Mouse (Mus musculus) CD4-positive, CD25-positive, alpha-beta regulatory T cell, adult 4 months (primary cell): ENCODE results near the gene Adora3. TPM values are rescaled to one million over a fixed set of nuclear protein-coding genes. Genes with fewer than 3 reads are reported as not detected.

ENCODE experiments used
- ATAC-seq: one replicate; pipeline ENCODE4 v1.8.0; 2017
- polyA plus RNA-seq, 2 experiments: library from polyadenylated mRNA; unstranded; fragments of 100-300 nt; shearing (Covaris generic); gene quantifications; one replicate each; pipeline ENCODE4 v1.2.1; 2017

Gene Adora3
- polyA plus RNA-seq = not detected

DNA sequence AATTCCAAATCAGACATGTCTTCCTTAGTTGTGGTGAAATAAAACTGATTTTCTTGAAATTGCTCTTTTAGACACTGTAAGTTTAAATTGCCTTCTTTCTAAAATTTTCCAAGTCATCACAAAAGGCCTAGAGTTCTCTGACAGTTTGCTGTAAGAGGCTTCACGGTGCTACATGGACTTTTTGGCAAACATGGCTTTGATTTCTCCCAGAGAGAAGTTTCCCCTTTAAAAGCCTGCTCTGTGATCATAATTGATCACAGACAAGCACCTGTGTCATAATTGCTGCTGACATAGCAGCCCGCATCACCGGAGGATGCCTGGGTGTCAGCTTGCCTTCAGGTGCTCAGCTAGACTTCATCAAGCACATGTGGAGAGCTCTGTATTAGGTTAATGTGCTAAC lies at the start of gene Adora3, which contains the start of gene Tmigd3:
Adora3 (plus strand) TSS at position 301 of the 400 bp plus-strand sequence.
Tmigd3 (plus strand) TSS at position 346 of the 400 bp plus-strand sequence.
- ATAC-seq = no peak

DNA sequence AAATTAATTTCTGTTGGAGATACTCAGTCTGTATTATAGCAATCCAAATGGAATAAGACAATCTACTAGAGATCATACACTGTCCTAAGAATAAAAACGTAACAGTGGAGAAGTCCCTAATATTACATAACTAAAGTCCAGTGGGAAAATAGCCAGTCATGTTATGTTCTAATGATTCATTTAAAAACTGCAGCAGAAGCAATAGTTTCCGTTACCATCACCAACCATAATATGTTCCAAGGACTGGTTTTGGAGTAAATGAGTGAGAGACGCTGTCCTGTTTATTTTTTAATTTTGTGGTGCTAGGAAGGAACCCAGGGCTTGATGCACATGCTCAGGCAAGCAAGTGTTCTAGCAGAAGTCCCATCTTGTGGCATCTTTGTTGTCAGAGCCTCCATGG lies 49.2 kb upstream of the Adora3 start:
- ATAC-seq = no peak

DNA sequence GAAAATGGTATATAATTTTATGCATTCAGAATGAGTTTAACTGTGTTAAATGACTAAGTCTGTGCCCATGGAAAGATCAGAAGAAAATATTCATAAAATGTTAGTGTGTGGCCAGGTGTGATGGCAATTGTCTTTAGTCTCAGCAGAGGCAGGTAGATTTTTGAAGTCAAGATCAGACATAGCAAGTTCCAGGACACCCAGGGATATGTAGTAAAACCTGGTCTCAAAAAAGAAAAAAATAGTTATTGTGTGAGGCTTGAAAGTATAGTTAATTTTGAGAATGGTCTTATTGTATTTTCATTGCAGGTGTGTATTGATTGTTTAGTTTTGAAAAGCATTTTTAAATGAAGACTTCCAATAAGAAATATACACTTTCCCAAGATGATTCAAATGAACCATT lies 47.0 kb upstream of the Adora3 start:
- no peak for ATAC-seq

- no peak for ATAC-seq
Observed at GRCm38 (mm10) chr3:105824103-105824502, 46.6 kb upstream of the Adora3 start.

DNA sequence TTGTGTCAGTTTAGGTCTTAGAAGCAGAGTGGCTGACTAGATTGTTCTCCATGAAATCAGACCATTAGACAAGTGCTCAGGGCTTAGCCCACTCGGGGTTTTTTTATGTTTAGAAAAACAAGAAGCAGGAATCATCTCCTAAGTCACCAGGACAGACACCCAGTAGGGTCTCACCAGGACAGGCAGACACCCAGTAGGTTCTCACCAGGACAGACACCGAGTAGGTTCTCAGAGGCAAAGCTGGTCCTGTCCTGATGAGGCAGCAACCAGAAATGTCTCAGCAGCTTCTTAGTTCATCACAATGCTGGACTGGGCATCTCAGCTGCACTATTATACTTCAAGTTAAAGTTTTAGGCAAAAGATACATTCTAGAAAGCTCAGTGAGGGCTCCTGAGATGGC lies 46.0 kb upstream of the Adora3 start:
- no peak for ATAC-seq

DNA sequence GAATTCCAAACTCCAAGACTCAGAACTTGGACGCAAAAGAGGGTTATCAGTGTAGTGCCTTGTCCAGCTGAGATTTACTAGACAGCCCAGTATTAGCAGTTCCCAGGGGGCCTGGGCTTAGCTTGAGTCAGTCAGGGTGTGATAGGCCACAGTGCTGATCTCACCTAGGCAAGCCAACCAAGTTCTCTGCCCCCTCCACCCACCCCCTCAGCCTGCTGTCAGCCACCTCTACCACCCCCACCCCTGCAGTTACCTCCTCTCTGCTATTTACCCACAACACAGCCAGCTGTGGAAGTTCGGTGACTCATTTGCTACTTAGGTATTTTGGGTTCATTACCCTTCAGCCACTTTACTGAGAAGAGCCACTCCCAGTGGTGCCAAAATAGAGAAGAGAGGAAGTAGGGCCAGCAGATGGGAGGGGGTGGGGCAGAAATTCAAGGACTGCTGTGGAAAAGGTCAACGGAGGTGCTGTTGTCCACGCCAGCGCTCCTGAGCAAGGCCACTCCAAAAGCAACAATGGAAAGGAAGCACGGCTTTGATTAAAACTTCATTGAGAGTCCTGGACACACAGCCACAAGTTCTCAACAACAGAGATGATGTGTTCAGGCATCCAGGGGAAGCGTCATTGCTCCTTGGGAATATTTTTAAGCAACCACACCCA lies 45.0 kb upstream of the Adora3 start:
- ATAC-seq = peak; percentile 93

DNA sequence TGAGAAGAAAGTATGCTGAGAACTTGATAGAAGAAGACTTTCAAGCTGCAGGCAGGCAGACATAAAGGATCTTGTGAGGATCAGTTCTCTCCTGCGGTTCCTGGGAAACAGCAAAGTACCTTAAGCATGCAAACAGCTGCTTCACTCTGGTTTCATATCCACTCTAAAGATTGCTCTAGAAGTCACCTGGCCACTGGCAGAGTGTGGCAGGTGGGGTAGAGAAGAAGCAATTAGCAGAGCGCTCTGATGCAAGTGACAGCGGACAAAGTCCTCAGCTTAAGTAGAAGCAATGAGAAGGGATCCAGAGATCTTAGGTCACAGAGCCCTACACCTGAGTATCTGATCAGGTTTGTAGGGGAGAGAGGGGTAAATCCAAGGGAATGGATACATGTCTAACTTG lies 39.1 kb upstream of the Adora3 start:
- no peak for ATAC-seq

DNA sequence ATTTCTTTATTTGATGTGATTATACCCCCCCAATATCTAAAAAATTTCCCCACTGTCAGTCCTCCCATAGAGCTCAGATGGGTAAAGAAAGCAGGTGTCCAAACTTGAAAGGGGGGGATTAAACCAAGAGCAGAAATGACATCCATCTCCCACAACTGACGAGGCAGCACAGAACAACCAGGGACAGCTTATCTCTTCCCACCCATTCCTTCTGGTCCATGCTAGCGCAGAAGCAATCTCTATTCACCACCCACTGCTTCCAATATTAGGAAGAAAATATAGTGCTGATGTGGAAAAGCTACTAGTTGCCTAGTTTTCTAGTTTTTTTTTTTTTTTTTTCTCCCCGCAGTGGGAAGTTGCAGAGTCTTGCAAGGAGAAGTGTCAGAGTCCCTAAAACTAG lies 34.8 kb upstream of the Adora3 start:
- ATAC-seq = no peak

GRCm38 (mm10) chr3:105836883-105837282 lies 33.8 kb upstream of the Adora3 start:
- ATAC-seq = no peak

- no peak for ATAC-seq
Observed at GRCm38 (mm10) chr3:105838655-105839054, 32.0 kb upstream of the Adora3 start.

- no peak for ATAC-seq
Observed at GRCm38 (mm10) chr3:105839836-105840235, 30.8 kb upstream of the Adora3 start.

DNA sequence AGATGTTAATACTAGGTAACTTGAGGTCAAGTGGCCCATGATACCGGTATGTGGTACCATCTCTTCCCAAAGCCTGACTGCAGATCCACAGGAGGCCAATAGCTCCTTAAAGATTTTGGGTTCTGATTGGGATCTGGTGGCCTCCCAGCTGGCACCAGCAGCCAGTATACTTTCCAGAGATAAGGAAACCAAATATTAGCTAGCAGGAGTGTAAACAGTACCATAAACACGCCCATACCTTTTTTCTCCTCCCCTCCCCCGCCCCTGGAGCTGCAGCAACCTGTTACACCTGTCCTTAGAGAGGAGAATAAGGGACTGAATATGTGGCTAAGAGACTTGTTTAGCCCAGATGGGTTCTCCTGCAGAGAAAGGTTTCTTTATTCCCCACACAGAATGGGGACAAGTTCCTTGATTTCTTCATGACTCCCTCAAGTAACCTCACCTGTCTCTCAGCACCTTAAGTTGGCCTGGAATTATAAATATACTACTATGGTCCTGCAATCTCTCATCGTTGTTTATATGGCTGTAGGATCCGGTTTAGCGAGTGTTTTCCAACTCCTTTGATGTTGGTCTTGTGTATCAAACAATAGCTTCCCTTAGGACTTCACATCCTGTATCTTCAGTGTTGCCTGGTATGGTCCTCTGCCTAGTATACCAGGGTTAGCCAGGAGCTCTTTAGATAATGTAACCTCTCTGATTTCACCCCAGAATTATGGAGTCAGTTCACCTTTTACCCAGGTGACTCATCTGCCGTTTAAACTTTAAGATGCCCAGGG lies 24.2 kb upstream of the Adora3 start:
- ATAC-seq = no peak

DNA sequence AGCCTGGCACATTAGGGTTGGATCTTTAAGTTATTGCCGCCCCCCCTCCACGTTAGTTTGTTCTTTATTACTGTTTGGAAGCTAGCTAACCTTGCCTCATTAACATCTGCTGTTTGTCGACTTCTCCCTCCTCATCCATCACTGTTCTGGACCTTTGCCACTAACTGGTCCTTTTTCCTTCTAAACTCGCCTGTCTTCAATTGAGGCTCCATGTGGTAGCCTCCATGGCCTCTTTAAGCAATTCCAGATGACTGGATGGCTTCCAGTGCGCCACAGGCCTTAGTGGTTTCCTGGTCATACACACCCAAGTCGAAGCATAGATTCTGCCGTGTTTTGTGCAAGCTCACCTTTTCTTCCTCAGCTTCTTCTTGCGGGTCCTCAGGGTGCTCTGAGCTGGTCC lies 16.9 kb upstream of the Adora3 start:
- no peak for ATAC-seq

- no peak for ATAC-seq
Observed at GRCm38 (mm10) chr3:105854786-105855185, 15.9 kb upstream of the Adora3 start.

- no peak for ATAC-seq
Observed at GRCm38 (mm10) chr3:105857513-105857912, 13.1 kb upstream of the Adora3 start.

- no peak for ATAC-seq
Observed at GRCm38 (mm10) chr3:105861747-105862366, 8.8 kb upstream of the Adora3 start.

DNA sequence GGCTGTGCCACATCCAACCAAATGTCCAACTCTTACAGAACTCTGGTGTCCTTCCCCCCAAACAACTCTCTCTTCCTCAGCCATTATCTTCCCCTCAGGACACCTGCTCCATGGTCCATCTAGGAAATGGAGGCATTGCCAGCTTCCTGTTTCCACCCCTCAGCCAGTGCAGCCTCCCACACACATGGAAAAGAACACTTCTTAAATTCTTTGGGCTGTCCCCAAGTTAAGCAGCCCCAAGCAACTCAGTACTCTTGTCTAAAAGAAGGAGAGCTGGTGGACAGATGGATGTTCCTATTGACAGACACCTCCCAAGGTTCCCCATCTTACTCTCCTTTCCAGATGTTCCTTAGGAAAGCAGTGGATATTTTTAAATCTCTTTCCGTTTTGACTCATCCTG lies 6.5 kb upstream of the Adora3 start:
- ATAC-seq = no peak

DNA sequence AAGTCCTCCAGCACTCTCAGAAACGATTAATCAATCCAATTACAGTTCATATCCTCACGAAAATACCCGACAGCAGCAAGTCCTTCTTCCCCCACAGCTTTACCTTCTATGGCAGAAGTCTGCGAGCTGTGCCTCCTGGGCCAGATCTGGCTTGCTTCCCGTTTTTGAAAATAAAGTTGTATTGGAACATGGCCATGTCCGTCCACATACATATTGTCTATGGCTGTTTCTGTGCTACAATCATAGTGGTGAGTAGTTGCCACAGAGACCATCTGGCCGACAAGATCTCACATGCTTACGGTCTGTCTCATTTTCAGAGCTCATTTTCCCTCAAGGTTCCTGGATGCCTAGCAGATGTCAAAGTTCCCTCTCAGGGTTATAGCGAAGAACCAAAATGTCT lies 5.5 kb upstream of the Adora3 start:
- no peak for ATAC-seq

DNA sequence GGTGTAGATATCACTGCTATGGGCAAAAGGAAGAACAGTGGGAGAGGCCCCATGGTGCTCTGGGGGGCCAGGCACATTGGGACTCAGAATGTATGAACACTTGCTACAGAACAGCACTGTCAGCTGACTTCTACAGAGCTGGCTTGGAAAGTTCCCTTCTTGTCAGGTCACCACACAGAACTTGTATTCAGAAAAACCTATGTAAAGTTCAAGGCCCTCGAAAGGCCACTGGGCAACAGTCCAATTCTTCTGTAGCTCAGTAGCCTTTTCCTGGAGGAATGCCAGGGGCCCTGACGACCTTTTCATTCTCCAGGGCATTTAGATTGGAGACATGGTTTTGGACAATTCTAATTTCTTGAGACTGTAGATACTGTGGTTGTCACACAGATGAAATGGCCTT lies 2.5 kb upstream of the Adora3 start:
- no peak for ATAC-seq

DNA sequence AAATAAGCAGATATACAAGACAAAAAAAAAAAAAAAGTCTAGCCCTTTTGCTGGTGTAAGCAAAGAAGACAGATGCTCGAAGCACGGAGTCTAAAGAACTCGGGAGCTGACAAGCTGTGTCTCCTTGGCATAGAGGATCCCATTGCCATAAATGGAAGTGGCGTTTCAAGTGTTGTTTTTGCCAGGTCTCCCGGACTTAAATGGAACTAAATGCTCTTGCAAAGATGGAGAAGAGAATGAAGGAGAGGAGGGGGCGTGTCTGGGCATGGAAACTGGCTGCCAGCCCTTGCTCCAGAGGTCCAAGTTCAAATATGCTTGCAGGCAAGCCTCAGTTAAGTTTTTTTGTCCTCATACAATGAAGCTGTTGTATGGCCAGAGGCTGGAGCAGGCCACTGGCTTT lies 1.4 kb downstream of the Adora3 start:
- ATAC-seq = no peak

DNA sequence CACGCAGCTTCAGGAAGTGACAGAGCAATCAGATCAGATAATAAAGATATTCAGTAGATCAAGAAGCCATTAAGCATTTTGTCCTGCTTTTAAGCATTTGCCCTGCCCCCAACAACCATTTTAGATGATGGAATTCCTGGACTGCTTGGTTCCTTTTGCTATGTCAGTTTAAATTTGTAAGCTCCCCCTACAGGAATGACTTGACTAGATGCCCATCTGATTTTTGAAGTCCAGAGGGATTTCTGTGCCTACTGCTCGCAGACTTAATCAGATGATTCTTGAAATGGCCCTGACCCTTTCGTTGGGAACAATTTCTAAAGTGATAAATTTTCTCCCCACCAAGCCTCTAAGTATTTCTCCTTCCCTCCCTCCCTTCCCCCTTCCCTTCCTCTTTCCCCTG lies 1.9 kb downstream of the Adora3 start:
- ATAC-seq = no peak

- ATAC-seq = no peak
Observed at GRCm38 (mm10) chr3:105873451-105874445, 3.1 kb downstream of the Adora3 start.

DNA sequence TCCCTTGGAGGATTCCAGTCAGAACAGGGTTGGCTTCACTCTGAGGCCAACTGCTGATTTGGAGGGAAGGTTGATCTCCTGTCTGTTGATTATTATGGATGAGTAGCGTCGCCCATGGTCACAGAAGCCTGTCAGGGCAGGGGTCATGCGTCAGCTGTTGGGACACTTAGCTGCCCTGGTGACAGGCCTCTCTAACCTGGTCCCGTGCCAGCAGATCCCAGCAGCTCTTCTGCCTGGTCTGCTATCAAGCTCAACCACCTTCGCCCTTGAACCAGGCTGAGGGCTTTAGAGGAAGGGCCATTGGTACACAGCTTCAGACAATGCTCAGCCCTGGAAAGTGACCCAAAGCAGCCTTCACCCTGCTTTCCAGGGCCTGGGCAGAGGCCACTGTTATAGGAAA lies 5.4 kb downstream of the Adora3 start:
- ATAC-seq = no peak
